Mouse (Mus musculus) liver, adult 2 months (tissue): ENCODE data around the gene Golga5.

Source experiments
- CTCF ChIP-seq: fragments of 200-500 bp; IDR thresholded peaks from 2 replicates; pipeline ENCODE4 v1.5.1; 2011; ENCODE audit warnings: low read depth, low read length, control low read depth
- POLR2A ChIP-seq: fragments of 200-500 bp; IDR thresholded peaks from 2 replicates; pipeline ENCODE4 v1.6.1; 2011; ENCODE audit warnings: low read length, control low read depth; ENCODE audit not compliant: insufficient read depth; ENCODE audit errors: extremely low read depth

GRCm38 (mm10) chr12:102420168-102420890 lies 48.6 kb upstream of the Golga5 start:
- TF ChIP-seq POLR2A (no peak), CTCF (no peak)
